Mouse (Mus musculus) E14TG2a.4 (cell line): ENCODE measurements around the gene 2300003K06Rik.
"Not testable (repeated sequence)": the region's sequence is repeated elsewhere in the genome, so short reads cannot be mapped to it uniquely, and the experiment has no call there.

Experiments
- H3K27me3 ChIP-seq: 2 replicates; pipeline ENCODE4 v1.6.1; 2014; ENCODE audit warnings: low read length, control low read depth; ENCODE audit not compliant: insufficient read depth
- H3K36me3 ChIP-seq: 2 replicates; pipeline ENCODE4 v1.6.1; 2014; ENCODE audit warnings: low read length, control low read depth; ENCODE audit not compliant: insufficient read depth
- H3K4me1 ChIP-seq: replicated peaks from 2 replicates; pipeline ENCODE4 v1.6.1; 2014; ENCODE audit warnings: low read depth, low read length, control low read depth
- H3K4me3 ChIP-seq: replicated peaks from 2 replicates; pipeline ENCODE4 v1.5.1; 2014; ENCODE audit warnings: mild to moderate bottlenecking, low read length
- H3K9me3 ChIP-seq: 2 replicates; pipeline ENCODE4 v1.6.1; 2014; ENCODE audit warnings: low read length, control low read depth
- CTCF ChIP-seq: conservative IDR thresholded peaks from 2 replicates; pipeline ENCODE4 v1.5.1; 2014; ENCODE audit warnings: low read length
- NANOG ChIP-seq: IDR thresholded peaks from 2 replicates; pipeline ENCODE4 v1.6.1; 2014; ENCODE audit warnings: borderline replicate concordance, low read length, mixed read lengths
- POU5F1 ChIP-seq: IDR thresholded peaks from 2 replicates; pipeline ENCODE4 v1.6.1; 2014; ENCODE audit warnings: low read length, borderline replicate concordance

The 2300003K06Rik gene

GRCm38 (mm10) chr11:99837966-99838365 is at the start of gene 2300003K06Rik:
Gene 2300003K06Rik (minus strand): TSS chr11:99838066.
- no peaks in the 10 kb centered on the region; the same call in 1 of the 2 replicates for H3K4me1 ChIP-seq
- no peak for TF ChIP-seq CTCF
- TF ChIP-seq NANOG: no peak
- TF ChIP-seq POU5F1: no peak
- no peaks in the 10 kb centered on the region for H3K27me3 ChIP-seq
- no peak within 1 kb of the TSS for H3K4me3 ChIP-seq
- H3K9me3 ChIP-seq: peaks cover 16% of the 10 kb centered on the region
- no peaks in the 10 kb centered on the region for H3K36me3 ChIP-seq

DNA sequence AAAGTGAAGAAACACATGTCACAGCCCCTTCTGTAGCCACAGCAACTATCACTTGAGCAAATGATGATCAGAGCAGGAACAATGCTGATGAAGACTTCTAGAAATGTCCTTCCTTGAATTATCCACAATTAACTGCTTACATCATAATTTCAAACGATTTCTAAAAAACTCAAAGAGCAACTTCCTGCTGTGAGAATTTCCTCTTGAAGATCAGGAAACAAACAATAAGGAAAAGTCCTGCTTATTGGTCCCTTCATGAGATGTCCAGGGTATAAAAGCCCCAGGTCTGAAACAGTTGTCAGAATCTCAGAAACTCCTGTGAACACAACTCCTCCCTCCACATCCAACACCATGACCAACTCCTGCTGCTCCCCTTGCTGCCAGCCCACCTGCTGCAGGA is 41.0 kb upstream of the 2300003K06Rik start, which contains the start of gene Gm11567:
Gene Gm11567 (plus strand): TSS at position 301 of the 400 bp plus-strand sequence.
- not testable (repeated sequence) for H3K9me3 ChIP-seq, H3K4me3 ChIP-seq, H3K4me1 ChIP-seq, H3K36me3 ChIP-seq, H3K27me3 ChIP-seq

DNA sequence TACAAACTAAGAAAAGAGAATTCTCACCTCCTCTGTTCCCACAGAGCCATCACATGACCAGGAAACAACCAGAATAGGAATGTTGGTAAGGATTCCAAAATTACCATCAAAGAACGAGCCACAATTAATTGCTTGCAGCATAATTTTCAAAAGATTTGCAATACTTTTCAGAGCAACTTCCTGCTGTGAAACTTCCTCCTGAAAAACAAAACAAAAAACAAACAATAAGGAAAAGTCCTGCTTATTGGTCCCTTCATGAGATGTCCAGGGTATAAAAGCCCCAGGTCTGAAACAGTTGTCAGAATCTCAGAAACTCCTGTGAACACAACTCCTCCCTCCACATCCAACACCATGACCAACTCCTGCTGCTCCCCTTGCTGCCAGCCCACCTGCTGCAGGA is 35.2 kb upstream of the 2300003K06Rik start, which contains the start of gene Krtap9-1:
Gene Krtap9-1 (plus strand): TSS at position 301 of the 400 bp plus-strand sequence.
- H3K4me3 ChIP-seq, H3K36me3 ChIP-seq, H3K4me1 ChIP-seq, H3K27me3 ChIP-seq, H3K9me3 ChIP-seq: not testable (repeated sequence)

- not testable (repeated sequence) for H3K9me3 ChIP-seq, H3K4me3 ChIP-seq, H3K4me1 ChIP-seq, H3K36me3 ChIP-seq, H3K27me3 ChIP-seq
Observed at GRCm38 (mm10) chr11:99864176-99864575, 26.3 kb upstream of the 2300003K06Rik start, which contains the start of gene Gm11559. Gene Gm11559 (plus strand): TSS chr11:99864476.

- TF ChIP-seq POU5F1 (no peak), CTCF (no peak), NANOG (no peak)
- Histone ChIP-seq H3K4me3 (no peak overlapping the region), H3K27me3 (no peaks in the 10 kb centered on the region), H3K9me3 (no peaks in the 10 kb centered on the region), H3K36me3 (no peaks in the 10 kb centered on the region), H3K4me1 (no peaks in the 10 kb centered on the region)
Observed at GRCm38 (mm10) chr11:99858761-99859160, 20.9 kb upstream of the 2300003K06Rik start.

GRCm38 (mm10) chr11:99857617-99858016 is 19.8 kb upstream of the 2300003K06Rik start, which contains the start of gene Gm11568:
Gene Gm11568 (plus strand): TSS chr11:99857917.
- TF ChIP-seq POU5F1: no peak
- TF ChIP-seq NANOG: no peak
- no peak for TF ChIP-seq CTCF
- Histone ChIP-seq H3K4me1 (no peaks in the 10 kb centered on the region), H3K4me3 (no peak within 1 kb of the TSS), H3K36me3 (no peaks in the 10 kb centered on the region), H3K9me3 (no peaks in the 10 kb centered on the region), H3K27me3 (no peaks in the 10 kb centered on the region)

DNA sequence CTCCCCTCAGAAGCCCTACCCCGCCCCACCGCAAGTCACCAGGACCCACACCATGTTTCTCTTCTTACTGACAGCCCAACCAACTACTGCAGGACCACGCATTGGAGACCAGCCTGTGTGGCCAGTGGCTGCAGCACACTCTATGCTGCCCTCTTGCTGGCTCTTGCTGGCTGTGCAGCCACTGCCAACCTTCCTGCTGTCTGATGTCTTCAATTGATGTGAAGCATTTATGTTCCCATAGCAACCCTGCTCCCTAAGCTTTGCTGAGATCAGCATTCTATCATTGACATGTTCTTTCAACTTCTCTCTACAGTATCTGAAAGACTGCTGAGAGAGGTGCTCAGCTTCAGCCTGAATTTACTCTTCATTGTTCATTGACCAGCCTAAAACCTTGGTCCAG is 16.3 kb upstream of the 2300003K06Rik start:
- no peak for TF ChIP-seq POU5F1
- TF ChIP-seq CTCF: peak; percentile 26
- no peak for TF ChIP-seq NANOG
- no peak overlapping the region for H3K4me3 ChIP-seq

DNA sequence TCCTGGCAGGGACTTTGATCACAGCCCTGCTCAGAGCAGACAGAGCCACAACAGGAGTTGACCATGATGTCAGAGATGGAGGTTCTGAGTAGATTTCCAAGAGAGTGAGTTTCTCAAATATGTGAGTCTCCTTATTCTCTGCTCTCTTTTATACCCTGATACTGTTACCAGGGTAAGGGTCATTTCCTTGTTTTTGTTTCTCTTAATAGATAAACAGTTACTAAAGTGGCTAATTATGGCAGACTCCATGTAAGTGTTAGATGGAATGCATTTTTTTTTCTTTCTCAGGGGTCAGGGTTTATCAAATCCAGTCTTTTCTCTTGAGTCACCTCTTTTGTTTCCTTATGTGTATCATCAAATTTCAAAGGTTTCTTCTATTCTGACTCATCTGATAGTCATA is 13.6 kb upstream of the 2300003K06Rik start, which contains the start of gene Krtap4-16:
Gene Krtap4-16 (minus strand): TSS at position 101 of the 400 bp plus-strand sequence.
- TF ChIP-seq POU5F1: no peak
- TF ChIP-seq CTCF: no peak
- TF ChIP-seq NANOG: no peak
- H3K36me3 ChIP-seq: no peaks in the 10 kb centered on the region
- 0 out of 2 replicates have a peak, but pooled peaks cover 5% of the 10 kb centered on the region for H3K27me3 ChIP-seq

More for the DNA sequence above, 16.3 kb upstream of the 2300003K06Rik start:
- Histone ChIP-seq H3K9me3 (no peaks in the 10 kb centered on the region), H3K36me3 (no peaks in the 10 kb centered on the region), H3K27me3 (no peaks in the 10 kb centered on the region), H3K4me1 (no peaks in the 10 kb centered on the region)

GRCm38 (mm10) chr11:99846746-99847145 is 8.9 kb upstream of the 2300003K06Rik start:
- 0 out of 2 replicates have a peak, but pooled peaks cover 5% of the 10 kb centered on the region for H3K27me3 ChIP-seq
- H3K4me3 ChIP-seq: no peak overlapping the region
- TF ChIP-seq POU5F1 (no peak), CTCF (no peak), NANOG (no peak)
- H3K4me1 ChIP-seq: no peaks in the 10 kb centered on the region
- no peaks in the 10 kb centered on the region for H3K36me3 ChIP-seq
- no peaks in the 10 kb centered on the region for H3K9me3 ChIP-seq

More for the DNA sequence above, 13.6 kb upstream of the 2300003K06Rik start, which contains the start of gene Krtap4-16:
- H3K9me3 ChIP-seq: no peaks in the 10 kb centered on the region
- H3K4me3 ChIP-seq: peak within 1 kb of the TSS; percentile 35
- no peaks in the 10 kb centered on the region for H3K4me1 ChIP-seq
